Mouse (Mus musculus): ENCODE results near the gene Itgb4. TPM values are rescaled to one million over a fixed set of nuclear protein-coding genes. Genes with fewer than 3 reads are reported as not detected.

The Itgb4 gene
- polyA plus RNA-seq, 1 experiment: 5.6 TPM

- Histone ChIP-seq H3K4me3 (replicated peaks) (no peak overlapping the region), H3K4me1 (peaks cover 3% of the 10 kb centered on the region; the same call in 1 of the 2 replicates), H3K36me3 (replicated peaks; ENCODE audit: low read length) (peaks cover 99% of the 10 kb centered on the region), H3K9me3 (no peaks in the 10 kb centered on the region), H3K27me3 (replicated peaks) (no peaks in the 10 kb centered on the region)
- no peak for TF ChIP-seq GATA1 (IDR thresholded peaks at IDR 0.05; ENCODE audit: borderline replicate concordance, low read length)
- TF ChIP-seq FLI1 (IDR thresholded peaks at IDR 0.05; ENCODE audit: low read length): no peak
These were observed 28.2 kb upstream of the Itgb4 start for GRCm38 (mm10) chr11:115946221-115946828.

DNA sequence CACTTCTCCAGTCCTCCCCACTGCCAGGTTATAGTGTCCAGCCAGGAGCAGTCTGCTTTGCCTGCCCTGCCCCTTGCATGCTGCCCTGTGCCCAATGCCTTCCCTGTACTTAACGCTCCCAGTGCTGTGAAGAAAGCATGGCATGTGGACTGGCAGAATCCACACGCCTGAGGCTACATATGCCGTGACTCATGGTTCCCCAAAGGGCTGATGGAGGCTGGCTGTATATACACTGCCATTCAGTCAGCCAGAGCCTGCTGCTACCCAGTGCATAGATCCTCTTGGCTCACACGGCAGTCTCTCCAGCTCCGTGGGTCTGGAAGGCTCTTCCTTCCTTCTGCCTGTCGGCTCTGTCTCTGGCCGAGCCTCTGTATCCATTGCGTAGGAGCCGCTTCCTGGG, 26.2 kb upstream of the Itgb4 start:
- H3K9me3 ChIP-seq: no peaks in the 10 kb centered on the region
- peaks cover 8% of the 10 kb centered on the region; the same call in 1 of the 2 replicates for H3K4me1 ChIP-seq
- TF ChIP-seq GATA1 (IDR thresholded peaks at IDR 0.05; ENCODE audit: borderline replicate concordance, low read length) (no peak), FLI1 (IDR thresholded peaks at IDR 0.05; ENCODE audit: low read length) (no peak)
- no peaks in the 10 kb centered on the region for H3K27me3 ChIP-seq (replicated peaks)
- H3K36me3 ChIP-seq (replicated peaks; ENCODE audit: low read length): peaks cover 100% of the 10 kb centered on the region
- H3K4me3 ChIP-seq (replicated peaks): no peak overlapping the region

DNA sequence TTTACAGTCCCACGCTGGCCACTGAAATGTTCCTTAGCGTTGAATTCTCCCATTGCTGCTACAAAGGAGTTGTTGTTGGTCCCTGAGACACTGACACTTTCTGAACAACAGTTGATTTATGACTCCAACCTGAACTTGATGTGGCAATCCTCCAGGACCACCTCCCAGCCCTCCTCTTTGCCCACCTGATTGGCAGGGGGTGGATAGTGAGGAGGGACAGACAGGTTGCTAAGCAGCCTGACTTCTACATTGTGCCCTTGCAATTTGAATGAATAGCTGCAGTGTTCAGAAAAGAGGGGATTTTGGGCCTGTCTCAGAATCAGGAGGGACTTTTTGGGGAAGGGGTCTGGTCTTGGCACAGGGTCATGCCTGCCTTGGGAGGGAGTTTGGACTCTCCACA, 23.8 kb upstream of the Itgb4 start:
- TF ChIP-seq FLI1 (IDR thresholded peaks at IDR 0.05; ENCODE audit: low read length) (no peak), GATA1 (IDR thresholded peaks at IDR 0.05; ENCODE audit: borderline replicate concordance, low read length) (no peak)
- peaks cover 26% of the 10 kb centered on the region for H3K4me1 ChIP-seq
- H3K27me3 ChIP-seq (replicated peaks): no peaks in the 10 kb centered on the region
- peaks cover 99% of the 10 kb centered on the region for H3K36me3 ChIP-seq (replicated peaks; ENCODE audit: low read length)
- H3K9me3 ChIP-seq: no peaks in the 10 kb centered on the region
- H3K4me3 ChIP-seq (replicated peaks): no peak overlapping the region

DNA sequence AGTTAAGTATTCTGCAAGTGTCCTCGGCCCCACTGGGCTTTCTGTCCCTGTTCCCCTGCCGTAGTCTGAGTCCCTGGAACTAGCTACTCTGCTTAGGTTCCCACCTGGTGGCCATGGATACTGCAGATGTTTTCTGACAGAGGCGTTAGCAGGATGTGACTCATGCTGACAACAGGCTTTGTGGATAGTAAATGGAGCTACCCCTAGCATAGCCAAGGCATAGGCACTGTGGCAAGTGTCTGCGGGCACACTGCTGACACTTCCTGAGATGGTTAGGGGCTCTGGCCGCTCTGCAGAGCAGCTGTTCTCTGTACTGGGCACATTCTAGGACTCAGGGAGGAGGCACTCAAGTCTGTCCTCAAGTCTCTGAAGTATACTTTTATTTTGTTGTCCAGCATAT, 19.8 kb upstream of the Itgb4 start:
- peak overlapping the region; percentile 46 for H3K4me3 ChIP-seq (replicated peaks)
- no peaks in the 10 kb centered on the region for H3K9me3 ChIP-seq
- no peaks in the 10 kb centered on the region for H3K27me3 ChIP-seq (replicated peaks)
- TF ChIP-seq GATA1 (IDR thresholded peaks at IDR 0.05; ENCODE audit: borderline replicate concordance, low read length) (no peak), FLI1 (IDR thresholded peaks at IDR 0.05; ENCODE audit: low read length) (no peak)
- H3K36me3 ChIP-seq (replicated peaks; ENCODE audit: low read length): peaks cover 90% of the 10 kb centered on the region
- peaks cover 34% of the 10 kb centered on the region for H3K4me1 ChIP-seq

GRCm38 (mm10) chr11:115955195-115955858, 19.2 kb upstream of the Itgb4 start:
- no peak for TF ChIP-seq FLI1 (IDR thresholded peaks at IDR 0.05; ENCODE audit: low read length)
- TF ChIP-seq GATA1 (IDR thresholded peaks at IDR 0.05; ENCODE audit: borderline replicate concordance, low read length): no peak

GRCm38 (mm10) chr11:115956453-115956852, 18.1 kb upstream of the Itgb4 start:
- no peak for TF ChIP-seq FLI1 (IDR thresholded peaks at IDR 0.05; ENCODE audit: low read length)
- TF ChIP-seq GATA1 (IDR thresholded peaks at IDR 0.05; ENCODE audit: borderline replicate concordance, low read length): no peak
- Histone ChIP-seq H3K9me3 (no peaks in the 10 kb centered on the region), H3K4me3 (replicated peaks) (no peak overlapping the region), H3K4me1 (peaks cover 32% of the 10 kb centered on the region), H3K36me3 (replicated peaks; ENCODE audit: low read length) (peaks cover 90% of the 10 kb centered on the region), H3K27me3 (replicated peaks) (no peaks in the 10 kb centered on the region)

More at GRCm38 (mm10) chr11:115955195-115955858, 19.2 kb upstream of the Itgb4 start:
- H3K4me3 ChIP-seq (replicated peaks): no peak overlapping the region
- no peaks in the 10 kb centered on the region for H3K27me3 ChIP-seq (replicated peaks)
- H3K36me3 ChIP-seq (replicated peaks; ENCODE audit: low read length): peaks cover 90% of the 10 kb centered on the region
- H3K4me1 ChIP-seq: peaks cover 30% of the 10 kb centered on the region
- no peaks in the 10 kb centered on the region for H3K9me3 ChIP-seq

DNA sequence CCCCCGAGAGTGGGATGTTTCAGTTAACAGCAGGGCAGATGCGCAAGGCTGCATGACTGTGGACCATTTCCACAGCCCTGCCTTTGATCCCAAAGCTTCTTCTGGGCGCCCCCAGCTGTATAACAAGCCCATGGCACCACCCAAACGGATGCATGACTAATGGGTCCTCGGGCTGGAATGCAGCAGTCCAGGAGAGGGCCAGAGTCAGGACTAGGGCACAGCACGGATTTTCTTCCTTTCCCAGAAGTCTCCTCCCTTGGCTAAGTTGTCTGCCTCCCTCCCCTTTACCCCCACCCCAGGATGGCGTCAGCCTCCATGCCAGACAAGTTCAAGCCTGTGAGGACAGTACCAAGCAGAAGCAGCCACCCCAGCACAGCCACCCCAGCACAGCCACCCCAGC, 16.5 kb upstream of the Itgb4 start:
- peaks cover 90% of the 10 kb centered on the region for H3K36me3 ChIP-seq (replicated peaks; ENCODE audit: low read length)
- no peak overlapping the region for H3K4me3 ChIP-seq (replicated peaks)
- H3K27me3 ChIP-seq (replicated peaks): no peaks in the 10 kb centered on the region
- no peak for TF ChIP-seq FLI1 (IDR thresholded peaks at IDR 0.05; ENCODE audit: low read length)
- TF ChIP-seq GATA1 (IDR thresholded peaks at IDR 0.05; ENCODE audit: borderline replicate concordance, low read length): no peak
- H3K9me3 ChIP-seq: no peaks in the 10 kb centered on the region
- H3K4me1 ChIP-seq: peaks cover 42% of the 10 kb centered on the region

DNA sequence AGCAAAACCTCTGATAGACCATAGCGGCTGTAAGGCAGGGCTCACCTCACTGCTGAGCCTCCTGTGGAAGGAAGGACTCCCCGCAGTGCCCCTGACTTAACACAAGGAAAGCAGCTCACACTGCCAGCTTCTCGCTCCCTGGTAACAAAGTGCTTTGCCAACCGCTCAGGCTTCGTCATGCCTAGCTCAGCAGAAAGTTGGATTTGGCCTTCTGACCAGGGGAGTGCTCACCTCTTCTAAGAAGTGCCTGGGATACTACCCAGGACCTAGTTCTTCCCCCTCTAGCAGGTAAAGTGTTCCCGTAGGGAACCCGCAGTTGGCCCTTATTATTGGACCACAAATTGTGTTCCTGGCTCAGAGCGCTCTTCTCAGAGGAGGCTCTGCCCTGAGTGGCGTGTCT, 15.5 kb upstream of the Itgb4 start:
- Histone ChIP-seq H3K4me1 (peaks cover 52% of the 10 kb centered on the region), H3K4me3 (replicated peaks) (no peak overlapping the region), H3K9me3 (no peaks in the 10 kb centered on the region), H3K36me3 (replicated peaks; ENCODE audit: low read length) (peaks cover 90% of the 10 kb centered on the region), H3K27me3 (replicated peaks) (no peaks in the 10 kb centered on the region)
- TF ChIP-seq FLI1 (IDR thresholded peaks at IDR 0.05; ENCODE audit: low read length) (no peak), GATA1 (IDR thresholded peaks at IDR 0.05; ENCODE audit: borderline replicate concordance, low read length) (no peak)

DNA sequence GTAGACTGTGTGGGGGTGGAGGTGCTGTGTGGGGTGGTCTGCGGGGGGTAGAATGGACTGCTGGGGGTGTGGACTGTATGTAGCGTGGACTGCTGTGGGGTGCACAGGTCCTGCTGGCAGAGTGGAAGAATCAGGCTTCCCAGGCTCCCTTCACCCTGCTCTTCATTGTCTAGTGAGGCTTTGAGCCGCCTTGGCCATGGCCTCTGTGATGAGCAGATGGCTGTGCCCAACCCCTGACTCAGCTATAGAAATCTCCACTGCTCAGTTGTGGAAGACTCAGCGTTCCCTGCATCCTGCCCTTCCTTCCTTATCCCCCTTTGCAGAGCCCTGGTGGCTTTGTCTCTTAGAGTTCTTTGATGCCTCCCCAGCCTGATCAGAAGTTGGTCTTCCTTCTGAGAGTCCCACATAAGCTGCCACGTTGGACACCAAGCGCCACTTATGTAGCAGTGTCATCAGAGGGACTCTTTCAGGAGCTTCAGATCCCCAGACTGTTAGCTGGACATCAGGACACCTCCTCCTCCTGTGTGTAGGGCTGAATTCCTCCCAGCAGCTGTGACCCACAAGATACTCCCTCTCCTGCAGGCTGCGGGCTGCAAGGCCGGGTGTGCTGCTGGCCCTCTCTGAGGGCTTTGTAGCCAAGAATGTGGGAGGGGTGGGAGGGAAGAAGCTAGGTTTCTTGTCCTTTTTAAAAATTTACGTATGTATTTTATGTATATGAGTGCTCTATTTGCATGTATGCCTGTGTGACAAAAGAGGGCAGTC, 11.7 kb upstream of the Itgb4 start:
- Histone ChIP-seq H3K36me3 (replicated peaks; ENCODE audit: low read length) (peaks cover 86% of the 10 kb centered on the region), H3K4me3 (replicated peaks) (peak overlapping the region; percentile 53)
- TF ChIP-seq FLI1 (IDR thresholded peaks at IDR 0.05; ENCODE audit: low read length) (no peak), GATA1 (IDR thresholded peaks at IDR 0.05; ENCODE audit: borderline replicate concordance, low read length) (no peak)

More for the DNA sequence above, 11.7 kb upstream of the Itgb4 start:
- no peaks in the 10 kb centered on the region for H3K9me3 ChIP-seq
- H3K27me3 ChIP-seq (replicated peaks): no peaks in the 10 kb centered on the region
- peaks cover 51% of the 10 kb centered on the region for H3K4me1 ChIP-seq

All from megakaryocyte, embryonic 14.5 days (primary cell).